Mouse (Mus musculus): ENCODE data around the gene Caskin1.

DNA sequence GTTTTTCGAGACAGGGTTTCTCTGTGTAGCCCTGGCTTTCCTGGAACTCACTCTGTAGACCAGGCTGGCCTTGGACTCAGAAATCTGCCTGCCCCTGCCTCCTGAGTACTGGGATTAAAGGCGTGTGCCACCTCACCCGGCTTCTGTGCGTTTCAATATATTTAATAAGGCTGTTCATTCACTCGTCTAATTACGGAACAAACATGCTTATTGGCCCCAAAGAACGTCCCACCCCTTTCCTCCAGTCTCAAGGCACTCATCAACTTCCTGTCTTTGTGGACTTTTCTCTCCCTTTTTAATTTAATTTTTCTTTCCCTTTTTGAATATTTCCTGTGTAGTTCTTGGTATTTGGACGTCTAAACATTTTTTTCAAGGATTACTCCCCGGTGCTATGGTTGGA is 60.0 kb downstream of the Caskin1 start:
- TF ChIP-seq CTCF (IDR thresholded peaks at IDR 0.05; ENCODE audit: insufficient read depth, low read length) = no peak
- TF ChIP-seq POLR2A (IDR thresholded peaks at IDR 0.05; ENCODE audit: borderline replicate concordance, extremely low read depth, low read depth, low read length) = no peak

Measured in lung, adult 2 months (tissue).